Mouse (Mus musculus) intestine, embryonic 16.5 days (tissue): Measurements from ENCODE around the gene Aggf1. TPM values are rescaled to one million over a fixed set of nuclear protein-coding genes. Genes with fewer than 3 reads are reported as not detected.

ENCODE experiments used
- ATAC-seq: fragments of 200-750 bp; cut with Nextera tagmentation; 2 replicates; pipeline ENCODE4 v1.8.0; 2017; ENCODE audit warnings: moderate TSS enrichment, moderate library complexity
- H3K27ac ChIP-seq: fragments of 300-500 bp; sonication (generic); 2 replicates; pipeline ENCODE4 v1.5.1; 2014; ENCODE audit warnings: mild to moderate bottlenecking, low read length
- H3K27me3 ChIP-seq: fragments of 300-500 bp; sonication (generic); replicated peaks from 2 replicates; pipeline ENCODE4 v1.6.1; 2014; ENCODE audit warnings: low read length, control low read depth, mixed read lengths; ENCODE audit not compliant: control insufficient read depth, insufficient read depth
- H3K36me3 ChIP-seq: fragments of 300-500 bp; sonication (generic); 2 replicates; pipeline ENCODE4 v1.6.1; 2014; ENCODE audit warnings: low read length, control low read depth; ENCODE audit not compliant: control insufficient read depth, insufficient read depth
- H3K4me1 ChIP-seq: fragments of 300-500 bp; sonication (generic); 2 replicates; pipeline ENCODE4 v1.6.1; 2014; ENCODE audit warnings: low read length, control low read depth, mixed read lengths; ENCODE audit not compliant: control insufficient read depth, insufficient read depth
- H3K4me2 ChIP-seq: fragments of 300-500 bp; sonication (generic); 2 replicates; pipeline ENCODE4 v1.6.1; 2014; ENCODE audit warnings: low read depth, low read length, control low read depth
- H3K4me3 ChIP-seq: fragments of 300-500 bp; sonication (generic); 2 replicates; pipeline ENCODE4 v1.5.1; 2014; ENCODE audit warnings: mild to moderate bottlenecking, low read length
- H3K9ac ChIP-seq: fragments of 300-500 bp; sonication (generic); 2 replicates; pipeline ENCODE4 v1.6.1; 2014; ENCODE audit warnings: low read depth, low read length
- H3K9me3 ChIP-seq: fragments of 300-500 bp; sonication (generic); 2 replicates; pipeline ENCODE4 v1.6.1; 2016; ENCODE audit warnings: low read length, control low read depth; ENCODE audit not compliant: control insufficient read depth
- WGBS: fragments of 180-500 bp; shearing (Covaris S2); extraction: QIAGEN DNeasy Blood & Tissue Kit; methylation state at CpG from one replicate; pipeline ENCODE4 v1.1.7; 2014; 5-methylcytosine and 5-hydroxymethylcytosine counted together
- polyA plus RNA-seq: library from polyadenylated mRNA; unstranded; fragments of >200 nt; fragmentation: Nextera tagmentation; extraction: Ambion mirVana; gene quantifications from 2 replicates; pipeline ENCODE4 v1.2.1, GENCODE M21; 2015

Gene Aggf1
- polyA plus RNA-seq, 1 experiment from 2014 or later, result 22.8 TPM

- peaks cover 5% of the 10 kb centered on the region; the same call in 1 of the 2 replicates for H3K36me3 ChIP-seq
- H3K4me3 ChIP-seq, result no peak overlapping the region
- no peaks in the 10 kb centered on the region for H3K9me3 ChIP-seq
- 71% methylated on average over 6 of the region's 6 CpGs for WGBS
- H3K27ac ChIP-seq, result no peak overlapping the region
- H3K27me3 ChIP-seq, result no peaks in the 10 kb centered on the region
- no peaks in the 10 kb centered on the region for H3K4me1 ChIP-seq
- no peak for ATAC-seq
- no peak overlapping the region for H3K4me2 ChIP-seq
- H3K9ac ChIP-seq, result no peak overlapping the region
These were observed 29.3 kb downstream of the Aggf1 start for GRCm38 (mm10) chr13:95345869-95346268.

- 0 out of 2 replicates have a peak, but pooled peaks cover 8% of the 10 kb centered on the region for H3K36me3 ChIP-seq
- WGBS, result 91% methylated on average over 8 of the region's 8 CpGs
- H3K9me3 ChIP-seq, result no peaks in the 10 kb centered on the region
- H3K27me3 ChIP-seq, result no peaks in the 10 kb centered on the region
- no peak overlapping the region for H3K27ac ChIP-seq
- H3K4me2 ChIP-seq, result no peak overlapping the region
- ATAC-seq, result no peak
- H3K4me3 ChIP-seq, result no peak overlapping the region
- no peak overlapping the region for H3K9ac ChIP-seq
- no peaks in the 10 kb centered on the region for H3K4me1 ChIP-seq
These were observed 31.7 kb downstream of the Aggf1 start for GRCm38 (mm10) chr13:95343470-95343869.

- ATAC-seq, result peak; percentile 50; the same call in 1 of the 2 replicates
- WGBS, result 67% methylated on average over 40 of the region's 40 CpGs
- no peaks in the 10 kb centered on the region for H3K27me3 ChIP-seq
These were observed 39.0 kb downstream of the Aggf1 start for GRCm38 (mm10) chr13:95336122-95336677.

GRCm38 (mm10) chr13:95332086-95332899, 42.9 kb downstream of the Aggf1 start:
- peaks cover 12% of the 10 kb centered on the region; the same call in 1 of the 2 replicates for H3K36me3 ChIP-seq
- WGBS, result 73% methylated on average over 11 of the region's 11 CpGs
- no peak overlapping the region for H3K9ac ChIP-seq
- ATAC-seq, result no peak
- no peak overlapping the region for H3K4me2 ChIP-seq
- H3K27me3 ChIP-seq, result no peaks in the 10 kb centered on the region
- no peaks in the 10 kb centered on the region for H3K9me3 ChIP-seq
- H3K4me1 ChIP-seq, result peaks cover 21% of the 10 kb centered on the region
- H3K4me3 ChIP-seq, result no peak overlapping the region
- H3K27ac ChIP-seq, result no peak overlapping the region

More at GRCm38 (mm10) chr13:95336122-95336677, 39.0 kb downstream of the Aggf1 start:
- H3K9me3 ChIP-seq, result no peaks in the 10 kb centered on the region
- H3K4me2 ChIP-seq, result no peak overlapping the region
- no peak overlapping the region for H3K27ac ChIP-seq
- H3K4me3 ChIP-seq, result no peak overlapping the region
- peaks cover 20% of the 10 kb centered on the region; the same call in 1 of the 2 replicates for H3K36me3 ChIP-seq
- peaks cover 10% of the 10 kb centered on the region; the same call in 1 of the 2 replicates for H3K4me1 ChIP-seq
- H3K9ac ChIP-seq, result no peak overlapping the region

GRCm38 (mm10) chr13:95330507-95330906, 44.6 kb downstream of the Aggf1 start:
- no peak overlapping the region for H3K4me2 ChIP-seq
- no peak overlapping the region for H3K4me3 ChIP-seq
- no peak overlapping the region for H3K9ac ChIP-seq
- H3K9me3 ChIP-seq, result no peaks in the 10 kb centered on the region
- WGBS, result 61% methylated on average over 11 of the region's 11 CpGs
- no peak for ATAC-seq
- no peaks in the 10 kb centered on the region for H3K27me3 ChIP-seq
- peaks cover 23% of the 10 kb centered on the region for H3K4me1 ChIP-seq
- no peaks in the 10 kb centered on the region for H3K36me3 ChIP-seq
- H3K27ac ChIP-seq, result no peak overlapping the region

GRCm38 (mm10) chr13:95328767-95329166, 46.4 kb downstream of the Aggf1 start:
- WGBS, result 76% methylated on average over 11 of the region's 11 CpGs
- Histone ChIP-seq H3K4me2 (no peak overlapping the region), H3K9me3 (no peaks in the 10 kb centered on the region), H3K4me1 (peaks cover 23% of the 10 kb centered on the region), H3K27ac (no peak overlapping the region), H3K9ac (0 out of 2 replicates have a peak overlapping the region, but pooled peaks have one; percentile 3), H3K36me3 (no peaks in the 10 kb centered on the region), H3K27me3 (no peaks in the 10 kb centered on the region), H3K4me3 (no peak overlapping the region)
- no peak for ATAC-seq

- Histone ChIP-seq H3K4me2 (peak overlapping the region; percentile 80), H3K4me1 (peaks cover 23% of the 10 kb centered on the region), H3K9me3 (no peaks in the 10 kb centered on the region), H3K9ac (peak overlapping the region; percentile 98), H3K36me3 (no peaks in the 10 kb centered on the region), H3K4me3 (peak overlapping the region; percentile 89), H3K27ac (peak overlapping the region; percentile 100), H3K27me3 (no peaks in the 10 kb centered on the region)
- WGBS, result 6% methylated on average over 5 of the region's 5 CpGs
- ATAC-seq, result no peak; the same call in 1 of the 2 replicates
These were observed 47.8 kb downstream of the Aggf1 start for GRCm38 (mm10) chr13:95327345-95327741.

GRCm38 (mm10) chr13:95326611-95327344, 48.4 kb downstream of the Aggf1 start:
- H3K27me3 ChIP-seq, result no peaks in the 10 kb centered on the region
- H3K4me1 ChIP-seq, result peaks cover 19% of the 10 kb centered on the region
- WGBS, result 7% methylated on average over 21 of the region's 21 CpGs
- peak overlapping the region; percentile 98 for H3K9ac ChIP-seq
- H3K4me3 ChIP-seq, result peak overlapping the region; percentile 89
- peak overlapping the region; percentile 100 for H3K27ac ChIP-seq
- peak; percentile 60 for ATAC-seq
- peak overlapping the region; percentile 80 for H3K4me2 ChIP-seq
- no peaks in the 10 kb centered on the region for H3K9me3 ChIP-seq
- H3K36me3 ChIP-seq, result no peaks in the 10 kb centered on the region
